Mouse (Mus musculus) fibroblast of lung, adult 2 months (primary cell): Measurements from ENCODE around the gene Sult4a1.

ENCODE experiments used
- DNase-seq: peaks from one replicate; pipeline ENCODE4 v3.0.0-alpha.2; 2011; ENCODE audit warnings: low read depth

The Sult4a1 gene

DNA sequence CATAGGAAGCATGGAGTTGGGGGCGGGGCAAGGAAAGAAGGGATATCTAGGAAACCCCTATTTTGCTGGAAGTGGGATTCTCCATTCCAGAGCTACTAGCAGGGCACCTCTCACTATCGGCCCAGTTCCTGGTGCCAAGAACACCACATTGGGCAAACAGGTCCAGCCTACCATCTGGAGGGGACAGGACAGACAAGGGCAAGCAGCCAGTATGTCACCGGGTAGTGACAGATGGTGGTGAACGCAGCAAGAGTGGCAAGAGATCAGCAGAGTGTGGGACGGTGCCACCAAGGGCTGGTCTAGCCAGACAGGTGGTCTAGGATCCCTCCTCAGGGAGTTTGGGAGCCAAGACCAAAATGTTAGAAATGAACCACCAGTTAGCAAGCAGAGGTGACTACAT is 68.5 kb downstream of the Sult4a1 start:
- no peak for DNase-seq
